Mouse (Mus musculus) kidney, postnatal 4 days (tissue): ENCODE data around the gene Tph2.
"Not testable (repeated sequence)": the region's sequence is repeated elsewhere in the genome, so short reads cannot be mapped to it uniquely, and the experiment has no call there.

ENCODE experiments used
- DNase-seq, 2 experiments: peaks; one replicate each; pipeline ENCODE4 v3.0.0; 2021; ENCODE audit warnings: mixed read lengths in 2 of 2

The Tph2 gene

GRCm38 (mm10) chr10:115184697-115185096, at the start of gene Tph2:
Gene Tph2, minus strand, starts transcription at chr10:115185022.
- peak; percentile 91 to 92 for DNase-seq

- no peak for DNase-seq
Observed at GRCm38 (mm10) chr10:115233798-115234197, 49.0 kb upstream of the Tph2 start.

GRCm38 (mm10) chr10:115232513-115232912, 47.7 kb upstream of the Tph2 start:
- no peak for DNase-seq

DNA sequence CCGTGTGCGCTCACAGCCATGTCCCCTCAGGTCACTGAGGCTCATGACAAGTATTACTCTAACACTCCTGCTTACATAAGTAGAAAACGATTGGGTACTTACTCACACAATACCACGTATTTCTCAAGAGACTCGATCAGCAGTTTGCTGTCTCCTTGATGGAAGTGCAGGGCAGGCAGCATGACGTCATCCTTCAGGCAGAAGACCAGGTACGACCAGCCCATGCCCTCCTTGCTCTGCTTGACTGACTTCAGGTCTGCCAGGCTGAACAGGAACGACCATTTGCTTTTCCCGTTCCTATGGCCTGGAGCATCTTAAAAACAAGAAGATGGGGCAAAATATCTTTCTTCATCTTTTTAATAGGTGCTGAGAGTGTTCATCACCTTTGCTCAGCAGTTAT, 44.2 kb upstream of the Tph2 start:
- DNase-seq, result no peak

DNA sequence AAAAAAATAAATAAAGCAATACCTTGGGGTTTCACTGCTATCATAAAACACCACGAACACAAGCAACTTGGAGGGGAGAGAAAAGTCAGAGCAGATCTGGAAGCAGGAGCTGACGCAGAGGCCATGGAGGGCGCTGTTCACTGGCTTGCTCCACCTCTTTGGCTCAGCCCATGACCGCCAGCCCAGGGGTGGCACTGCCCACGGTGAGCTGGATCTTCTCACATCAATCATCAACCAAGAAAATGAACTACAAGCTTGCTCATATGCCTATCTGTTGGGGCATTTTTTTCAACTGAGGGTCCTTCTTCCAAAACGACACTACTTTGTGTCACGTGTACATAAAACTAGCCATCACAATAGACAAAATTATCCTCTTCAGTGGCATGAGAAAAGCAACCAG, 41.8 kb upstream of the Tph2 start:
- DNase-seq, result peak in 1 of 2 experiments; percentile 39

- no peak for DNase-seq
Observed at GRCm38 (mm10) chr10:115223845-115224244, 39.0 kb upstream of the Tph2 start.

DNA sequence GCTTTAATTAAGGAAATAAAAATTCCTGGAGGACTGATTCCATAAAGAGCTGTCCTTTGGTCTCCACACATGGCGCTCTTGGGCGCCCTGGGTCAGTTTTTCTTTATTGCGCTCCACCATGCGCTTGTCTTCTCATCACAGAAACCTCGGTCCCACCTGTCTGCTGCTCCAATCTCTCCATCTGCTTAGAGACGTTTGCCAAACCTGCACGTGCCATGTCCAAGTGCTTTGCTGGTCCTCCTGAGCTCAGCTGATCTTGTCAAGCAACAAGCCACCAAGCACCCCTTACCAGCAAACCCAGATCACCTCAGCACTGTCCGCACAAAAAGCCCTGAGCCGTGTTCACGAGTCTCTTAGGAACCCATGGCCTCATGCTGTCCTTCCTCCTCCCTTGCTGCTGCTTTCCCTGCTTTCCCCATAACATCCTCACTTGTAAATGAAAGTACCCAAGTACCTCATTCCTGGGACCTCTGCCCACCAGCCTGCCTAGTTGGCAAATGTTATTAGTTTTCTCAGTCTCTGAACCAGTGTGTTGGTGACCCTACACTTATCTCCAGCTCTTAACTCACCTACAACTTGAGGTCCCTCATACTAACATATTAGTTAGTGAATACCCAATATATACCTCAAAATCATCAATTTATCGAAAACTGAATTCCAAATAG, 28.2 kb upstream of the Tph2 start:
- no peak for DNase-seq

DNA sequence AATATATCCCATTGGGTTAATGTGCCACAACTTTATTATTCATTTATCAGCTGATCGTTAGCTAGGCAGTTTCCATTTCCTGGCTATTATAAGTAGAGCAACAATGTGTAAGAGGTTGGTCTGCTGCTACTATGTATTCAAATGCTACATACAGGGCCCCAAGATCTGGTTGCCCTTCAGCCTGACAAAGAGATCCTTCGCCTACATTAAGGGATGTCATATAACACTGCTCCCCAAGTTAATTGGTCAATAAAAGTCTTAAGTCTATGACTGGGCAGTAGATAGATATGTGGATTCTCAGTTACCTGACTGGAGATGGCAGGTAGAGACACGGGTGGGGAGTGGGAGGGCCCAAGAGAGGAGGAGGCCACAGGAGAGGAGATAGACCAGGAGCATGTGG, 21.0 kb upstream of the Tph2 start:
- DNase-seq, result no peak

DNA sequence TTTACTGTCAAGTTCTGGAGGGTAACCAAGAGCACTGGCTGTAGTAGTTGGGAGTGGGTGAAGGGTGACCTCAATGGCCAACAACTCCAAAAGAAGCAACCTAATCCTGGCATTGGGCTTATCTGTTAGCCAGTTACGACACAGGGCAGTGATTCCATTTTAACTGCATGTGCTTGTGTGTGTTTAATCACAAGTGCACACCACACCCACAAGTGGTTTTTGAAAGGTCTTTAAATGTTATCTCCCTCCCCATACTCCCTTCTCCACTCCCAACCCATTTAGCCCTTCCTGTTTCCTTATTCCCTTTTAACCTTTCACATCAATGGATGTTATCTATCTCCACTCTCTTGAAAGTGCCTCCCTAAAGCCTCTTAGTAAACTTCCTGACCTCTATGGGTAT, 20.5 kb upstream of the Tph2 start:
- no peak for DNase-seq

- no peak for DNase-seq
Observed at GRCm38 (mm10) chr10:115191214-115191613, 6.4 kb upstream of the Tph2 start.

GRCm38 (mm10) chr10:115187390-115187789, 2.6 kb upstream of the Tph2 start:
- DNase-seq, result no peak

- no peak for DNase-seq
Observed at GRCm38 (mm10) chr10:115181034-115181433, 3.8 kb downstream of the Tph2 start.

DNA sequence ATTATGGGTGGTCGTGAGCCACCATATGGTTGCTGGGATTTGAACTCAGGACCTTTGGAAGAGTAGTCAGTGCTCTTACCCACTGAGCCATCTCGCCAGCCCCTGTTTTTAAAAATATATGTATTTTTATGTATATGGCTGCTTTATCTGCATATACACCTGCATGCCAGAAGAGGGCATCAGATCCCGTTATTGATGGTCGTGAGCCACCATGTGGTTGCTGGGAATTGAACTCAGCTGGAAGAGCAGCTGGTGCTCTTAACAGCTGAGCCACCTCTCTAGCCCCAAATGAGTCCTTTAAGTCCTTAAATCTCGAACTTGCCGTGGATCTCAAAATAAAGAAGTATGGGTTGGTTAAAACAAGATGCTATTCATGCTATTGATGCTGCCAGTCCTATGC, 6.8 kb downstream of the Tph2 start:
- not testable (repeated sequence) for DNase-seq

DNA sequence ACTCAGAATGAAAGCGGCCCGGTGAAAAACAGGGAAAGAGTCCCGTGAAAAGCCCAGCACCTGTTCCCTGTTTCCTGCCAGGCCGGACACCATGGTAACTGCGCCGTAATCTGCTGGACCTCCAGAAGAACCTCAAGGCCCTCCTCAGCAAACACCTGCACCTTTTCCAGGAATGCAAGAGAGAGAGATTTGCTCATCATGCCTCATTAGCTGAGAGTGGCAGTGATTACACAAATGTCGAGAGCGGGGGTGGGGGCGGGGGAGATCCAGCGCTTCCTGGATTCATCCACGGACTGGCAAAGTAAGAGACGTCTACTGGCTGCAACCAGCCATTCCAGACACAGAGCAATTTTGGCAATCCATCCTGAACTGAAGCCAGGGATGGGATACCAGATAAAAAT, 9.2 kb downstream of the Tph2 start:
- DNase-seq, result no peak

- no peak for DNase-seq
Observed at GRCm38 (mm10) chr10:115173336-115173735, 11.5 kb downstream of the Tph2 start.

GRCm38 (mm10) chr10:115171351-115171818, 13.4 kb downstream of the Tph2 start:
- no peak for DNase-seq

DNA sequence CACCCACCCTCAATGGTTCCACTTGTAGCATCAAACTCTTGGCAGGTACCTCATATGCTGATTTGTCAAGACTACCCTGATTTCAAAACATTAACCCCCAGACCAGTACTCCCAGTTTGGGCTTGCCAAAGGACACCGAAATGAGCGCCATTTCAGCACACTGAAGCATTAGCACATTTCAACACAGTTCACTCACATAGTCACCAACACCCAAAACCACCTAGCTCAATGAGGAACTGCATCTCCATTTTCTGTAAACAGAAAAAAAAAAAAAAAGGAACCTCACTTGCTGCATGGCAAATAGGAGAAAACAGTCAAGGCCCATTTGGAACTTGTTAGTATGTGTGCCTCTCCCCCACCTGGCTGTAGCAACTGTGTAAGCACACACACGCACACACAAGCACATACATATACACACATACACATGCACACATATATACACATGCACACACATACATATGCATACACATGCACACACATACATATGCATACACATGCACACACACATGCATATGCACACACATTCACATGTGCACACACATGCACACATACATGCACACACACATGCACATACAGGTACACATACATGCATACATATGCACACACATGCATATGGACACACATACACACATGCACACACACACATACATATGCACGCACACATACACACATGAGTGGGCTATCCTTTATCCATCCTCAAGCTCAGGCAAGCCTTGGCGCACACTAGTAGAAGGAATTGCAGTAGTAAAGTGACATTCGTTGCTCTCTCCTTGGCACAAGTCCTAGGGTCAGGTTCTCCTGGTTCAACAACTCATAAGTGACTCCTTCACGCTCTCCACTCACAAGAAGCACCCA, 14.1 kb downstream of the Tph2 start:
- DNase-seq, result no peak

GRCm38 (mm10) chr10:115169410-115169809, 15.4 kb downstream of the Tph2 start:
- DNase-seq, result no peak

DNA sequence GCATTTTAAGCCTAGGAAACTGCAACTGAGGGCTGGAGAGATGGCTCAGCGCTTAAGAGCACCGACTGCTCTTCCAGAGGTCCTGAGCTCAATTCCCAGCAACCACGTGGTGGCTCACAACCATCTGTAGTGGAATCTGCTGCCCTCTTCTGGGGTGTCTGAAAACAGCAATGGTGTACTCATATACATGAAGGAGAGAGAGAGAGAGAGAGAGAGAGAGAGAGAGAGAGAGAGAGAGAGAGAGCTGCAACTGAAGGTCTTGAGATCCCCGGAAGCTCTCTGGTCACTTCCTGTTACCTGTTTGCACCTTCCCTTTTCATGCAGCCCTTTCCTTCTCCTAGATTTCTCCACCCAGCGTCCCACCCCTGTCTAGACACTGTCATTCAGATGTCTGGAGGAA, 24.5 kb downstream of the Tph2 start:
- no peak for DNase-seq

DNA sequence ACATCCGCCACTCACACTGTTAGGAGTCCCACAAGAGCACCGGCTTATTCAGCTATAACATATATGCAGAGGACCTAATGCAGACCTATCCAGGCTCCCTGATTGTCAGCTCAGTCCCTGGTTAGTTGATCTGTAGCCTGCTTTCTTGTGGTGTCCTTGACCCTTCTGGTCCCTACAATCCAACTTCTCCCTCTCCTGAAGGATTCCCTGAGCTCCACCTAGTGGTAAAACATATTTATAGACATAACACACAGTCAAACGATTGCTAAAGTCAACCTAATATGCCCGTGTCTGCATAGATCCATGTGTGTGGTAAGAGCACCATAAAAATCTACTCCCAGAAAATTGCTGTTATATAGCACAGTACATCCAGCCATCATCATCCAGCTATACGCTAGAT, 37.5 kb downstream of the Tph2 start:
- DNase-seq, result no peak

DNA sequence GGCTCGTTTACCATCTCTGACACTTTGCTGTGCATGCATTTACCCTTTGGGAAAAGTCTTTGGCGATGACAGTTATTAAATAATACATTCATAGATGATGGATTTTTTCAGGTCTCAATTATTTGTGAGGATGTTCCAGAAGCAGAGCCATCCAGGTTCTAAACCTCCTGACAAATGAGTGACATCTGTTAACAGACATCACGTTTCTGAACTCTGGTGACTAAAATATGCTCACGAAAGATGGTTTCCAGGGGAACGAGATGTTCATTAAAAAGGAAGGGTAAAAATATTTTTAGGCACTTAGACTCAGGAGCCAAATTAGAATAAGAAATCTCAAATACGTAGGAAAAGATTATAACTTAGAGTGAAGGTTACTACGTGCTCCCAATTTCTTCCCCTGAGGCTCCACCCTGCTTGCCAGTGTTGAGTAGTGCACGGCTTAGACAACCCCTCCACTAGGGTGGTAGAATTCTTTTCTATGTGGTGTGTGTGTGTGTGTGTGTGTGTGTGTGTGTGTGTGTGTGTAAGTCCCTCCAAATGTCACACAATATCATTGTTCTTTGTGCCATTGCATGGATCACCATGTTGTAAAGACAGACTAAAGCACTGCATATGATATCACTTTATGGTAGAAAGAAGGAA, 38.4 kb downstream of the Tph2 start:
- no peak for DNase-seq

- no peak for DNase-seq
Observed at GRCm38 (mm10) chr10:115144542-115144941, 40.3 kb downstream of the Tph2 start.

- peak; percentile 64 for DNase-seq
Observed at GRCm38 (mm10) chr10:115143641-115144040, 41.2 kb downstream of the Tph2 start.

DNA sequence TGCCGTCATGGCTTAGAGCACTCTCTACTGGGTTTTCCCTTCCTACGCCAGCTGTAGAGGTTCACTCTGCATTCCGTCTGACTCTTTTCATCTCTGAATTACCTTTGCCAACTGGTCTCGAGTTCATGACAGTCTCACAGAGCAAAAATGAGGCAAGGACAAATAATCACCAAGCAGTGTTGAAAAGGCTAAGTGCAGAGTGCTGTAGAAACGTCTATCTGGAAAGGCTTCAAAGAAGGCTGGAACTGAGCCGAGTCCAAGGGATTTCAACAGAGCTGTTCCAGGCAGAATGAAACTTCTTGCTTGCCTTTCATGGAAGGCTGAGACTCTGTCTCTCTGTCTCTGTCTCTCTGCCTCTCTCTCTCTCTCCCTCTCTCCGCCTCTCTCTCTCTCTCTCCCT, 47.8 kb downstream of the Tph2 start:
- DNase-seq, result no peak
